Mouse (Mus musculus): ENCODE data around the gene Npepps. TPM values are rescaled to one million over a fixed set of nuclear protein-coding genes. Genes with fewer than 3 reads are reported as not detected.
"Not testable (repeated sequence)": the region's sequence is repeated elsewhere in the genome, so short reads cannot be mapped to it uniquely, and the experiment has no call there.

Npepps gene
- 10 to 100 TPM; 57.6 to 77.2 TPM for total RNA-seq (2021)
- long read RNA-seq, experiment 1, full-length matches to known transcripts: 62 of 83 reads
- long read RNA-seq, experiment 1, partial matches to known transcripts: 6 of 83 reads
- long read RNA-seq, experiment 1, other reads (novel, unspliced or antisense): 15 of 83 reads
- long read RNA-seq, experiment 2, full-length matches to known transcripts: 49 of 67 reads
- long read RNA-seq, experiment 2, partial matches to known transcripts: 8 of 67 reads
- long read RNA-seq, experiment 2, other reads (novel, unspliced or antisense): 10 of 67 reads

GRCm38 (mm10) chr11:97280216-97280861 is at the start of gene Npepps:
TSS of gene Npepps (minus strand) at chr11:97280638.
- peak within 1 kb of the TSS; percentile 85 for H3K4me3 ChIP-seq
- no peak for TF ChIP-seq CTCF (IDR thresholded peaks at IDR 0.05)
- peak within 1 kb of the TSS; percentile 98 for H3K27ac ChIP-seq
- peak; percentile 90 for DNase-seq
- intact Hi-C loops (cut with DNase I): loop anchor here (2.0 kb wide), 1 partner anchor 30 kb away; no protein-coding TSS in a partner anchor

- peak; percentile 71 for DNase-seq
- Histone ChIP-seq H3K27ac (no peak overlapping the region), H3K4me3 (no peak overlapping the region)
- peak; percentile 89 for TF ChIP-seq CTCF (IDR thresholded peaks at IDR 0.05)
- intact Hi-C loops (cut with DNase I): no loop called here
Observed at GRCm38 (mm10) chr11:97328148-97328547, 47.7 kb upstream of the Npepps start.

GRCm38 (mm10) chr11:97325224-97325623 is 44.8 kb upstream of the Npepps start:
- Histone ChIP-seq H3K27ac (no peak overlapping the region), H3K4me3 (no peak overlapping the region)
- intact Hi-C loops (cut with DNase I): no loop called here
- TF ChIP-seq CTCF (IDR thresholded peaks at IDR 0.05): peak; percentile 45
- no peak for DNase-seq

- TF ChIP-seq CTCF (IDR thresholded peaks at IDR 0.05): peak; percentile 6; the same call in 1 of the 2 replicates
- DNase-seq; H3K4me3 ChIP-seq; intact Hi-C loops (cut with DNase I); H3K27ac ChIP-seq: not testable (repeated sequence)
Observed at GRCm38 (mm10) chr11:97321894-97322600, 41.6 kb upstream of the Npepps start.

GRCm38 (mm10) chr11:97321197-97321596 is 40.8 kb upstream of the Npepps start:
- intact Hi-C loops (cut with DNase I): no loop called here
- TF ChIP-seq CTCF (IDR thresholded peaks at IDR 0.05): no peak
- Histone ChIP-seq H3K4me3 (no peak overlapping the region), H3K27ac (no peak overlapping the region)
- no peak for DNase-seq

GRCm38 (mm10) chr11:97315504-97316503 is 35.4 kb upstream of the Npepps start, which contains the start of gene Mrpl45:
TSS of gene Mrpl45 (plus strand) at chr11:97315716.
- Histone ChIP-seq H3K4me3 (peak within 1 kb of the TSS; percentile 84), H3K27ac (peak within 1 kb of the TSS; percentile 91)
- peak; percentile 99 for DNase-seq
- intact Hi-C loops (cut with DNase I): loop anchor here (10.0 kb wide), 1 partner anchor 101 kb away; no protein-coding TSS in a partner anchor
- TF ChIP-seq CTCF (IDR thresholded peaks at IDR 0.05): no peak

- intact Hi-C loops (cut with DNase I): loop anchor here (5.0 to 10.0 kb wide), 2 partner anchors 100 to 128 kb away; partner anchors contain the start of gene Kpnb1
- H3K27ac ChIP-seq: peak overlapping the region; percentile 89
- DNase-seq: no peak
- TF ChIP-seq CTCF (IDR thresholded peaks at IDR 0.05): no peak
- H3K4me3 ChIP-seq: peak overlapping the region; percentile 84
Observed at GRCm38 (mm10) chr11:97314751-97315503, 34.5 kb upstream of the Npepps start.

- H3K4me3 ChIP-seq: no peak overlapping the region
- peak; percentile 43 for TF ChIP-seq CTCF (IDR thresholded peaks at IDR 0.05)
- no peak for DNase-seq
- intact Hi-C loops (cut with DNase I): loop anchor here (5.0 to 10.0 kb wide), 2 partner anchors 99 to 127 kb away; partner anchors contain the start of gene Kpnb1
- H3K27ac ChIP-seq: no peak overlapping the region
Observed at GRCm38 (mm10) chr11:97314110-97314509, 33.7 kb upstream of the Npepps start.

- not testable (repeated sequence) for DNase-seq, H3K4me3 ChIP-seq
- intact Hi-C loops (cut with DNase I): loop anchor here (5.0 to 10.0 kb wide), 2 partner anchors 98 to 126 kb away; partner anchors contain the start of gene Kpnb1
- peak overlapping the region; percentile 59 for H3K27ac ChIP-seq
Observed at GRCm38 (mm10) chr11:97312871-97313270, 32.4 kb upstream of the Npepps start.

- H3K4me3 ChIP-seq: peak overlapping the region; percentile 83
- DNase-seq: peak; percentile 61
- peak; percentile 44 for TF ChIP-seq CTCF (IDR thresholded peaks at IDR 0.05)
- peak overlapping the region; percentile 95 for H3K27ac ChIP-seq
- intact Hi-C loops (cut with DNase I): loop anchor here (2.0 to 10.0 kb wide), 3 partner anchors 30 to 124 kb away; partner anchors contain the start of genes Kpnb1 and Npepps
Observed at GRCm38 (mm10) chr11:97310895-97311631, 30.6 kb upstream of the Npepps start.
